Mouse (Mus musculus): ENCODE data around the gene Uba1.

Gene Uba1

GRCm38 (mm10) chrX:20658026-20658652 lies at the start of gene Uba1:
TSS of gene Uba1 (plus strand) at chrX:20658326.
- peak; percentile 61 for DNase-seq (ENCODE audit: low spot score)

DNA sequence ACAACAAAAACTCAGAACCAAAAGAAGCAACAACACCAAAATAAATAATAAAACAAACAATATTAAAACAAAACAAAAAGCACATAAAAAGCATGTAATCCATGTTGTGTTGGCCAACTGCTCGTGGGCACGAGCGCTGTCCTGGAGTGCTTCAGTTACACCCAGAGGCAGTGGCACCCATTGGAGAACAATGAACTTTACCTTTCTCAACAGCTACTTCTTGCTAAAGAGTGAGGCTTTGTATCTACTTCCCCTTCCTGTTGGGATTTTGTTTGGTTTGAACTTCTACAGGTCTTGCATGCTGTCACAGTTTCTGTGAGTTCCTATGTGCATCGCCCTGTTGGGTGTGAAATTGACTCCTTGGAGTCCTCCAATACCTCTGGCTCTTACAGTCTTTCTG lies 49.6 kb upstream of the Uba1 start:
- no peak for DNase-seq (ENCODE audit: low spot score)

GRCm38 (mm10) chrX:20616861-20617175 lies 41.3 kb upstream of the Uba1 start:
- no peak for DNase-seq (ENCODE audit: low spot score)

DNA sequence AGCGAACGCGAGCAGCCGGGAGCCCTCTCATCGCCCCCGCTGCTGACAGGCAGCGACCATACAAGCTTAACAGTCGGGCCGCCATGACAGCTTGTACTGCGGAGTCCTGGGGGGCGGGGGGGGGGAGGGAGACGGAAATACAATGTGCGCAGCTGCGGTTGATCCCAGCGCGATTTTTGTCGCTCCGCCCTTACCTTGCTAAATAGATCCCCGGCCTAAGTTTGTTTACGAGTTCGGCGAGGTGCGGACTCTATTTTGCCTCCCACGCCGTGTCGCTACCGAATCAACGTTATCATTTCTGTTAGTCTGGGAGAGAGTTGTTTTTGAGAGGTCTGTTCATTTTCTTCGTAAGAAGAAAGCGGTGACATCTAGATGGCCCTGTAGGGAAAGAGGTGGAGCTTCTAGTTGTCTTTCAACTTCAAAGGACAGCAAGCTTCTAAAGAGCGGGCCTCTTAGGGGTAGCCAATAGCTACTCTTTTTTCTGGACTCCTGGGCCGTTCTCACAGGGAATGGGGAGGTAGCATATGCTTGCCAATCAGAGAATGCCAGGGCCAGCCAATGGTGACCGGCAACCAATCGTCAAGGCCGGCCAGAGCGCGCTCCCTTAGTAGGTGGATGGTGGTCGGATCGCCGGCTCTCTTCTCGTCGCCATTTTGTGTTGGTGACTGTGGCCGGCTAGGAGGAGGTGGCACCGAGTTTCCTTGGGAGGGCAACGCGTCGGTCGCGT lies 40.8 kb upstream of the Uba1 start, which contains the start of the genes Rbm10 and Ndufb11:
TSS of gene Rbm10 (plus strand) at position 328 of the 727 bp plus-strand sequence.
TSS of gene Ndufb11 (minus strand) at position 444 of the 727 bp plus-strand sequence.
- peak; percentile 69 for DNase-seq (ENCODE audit: low spot score)

DNA sequence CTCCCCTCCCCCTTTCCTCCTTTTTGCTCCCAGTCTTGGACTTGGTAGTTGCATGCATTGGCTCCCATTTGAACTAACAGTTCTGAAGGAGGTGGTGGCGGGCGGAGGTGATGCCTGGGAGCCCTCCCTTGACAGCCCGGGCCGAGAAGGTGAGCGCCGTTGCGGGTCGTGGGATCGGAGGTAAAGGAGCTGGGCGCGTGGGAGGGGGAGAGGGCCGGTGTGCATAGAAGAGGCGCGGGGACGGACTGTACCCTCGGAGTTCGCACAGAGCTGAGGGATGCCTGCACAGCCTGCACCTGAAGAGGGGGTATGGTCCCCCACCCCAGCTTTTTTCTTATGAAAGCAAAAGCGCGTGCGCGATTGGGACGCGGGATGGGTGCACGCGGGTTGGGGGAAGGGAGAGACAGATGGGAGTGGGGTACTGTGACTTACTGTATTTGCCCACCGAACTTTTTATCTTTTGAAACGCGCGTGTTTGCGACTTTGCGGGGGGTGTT lies 40.2 kb upstream of the Uba1 start:
- DNase-seq (ENCODE audit: low spot score) = no peak

- no peak for DNase-seq (ENCODE audit: low spot score)
These were observed 20.0 kb upstream of the Uba1 start for GRCm38 (mm10) chrX:20638141-20638540.

DNA sequence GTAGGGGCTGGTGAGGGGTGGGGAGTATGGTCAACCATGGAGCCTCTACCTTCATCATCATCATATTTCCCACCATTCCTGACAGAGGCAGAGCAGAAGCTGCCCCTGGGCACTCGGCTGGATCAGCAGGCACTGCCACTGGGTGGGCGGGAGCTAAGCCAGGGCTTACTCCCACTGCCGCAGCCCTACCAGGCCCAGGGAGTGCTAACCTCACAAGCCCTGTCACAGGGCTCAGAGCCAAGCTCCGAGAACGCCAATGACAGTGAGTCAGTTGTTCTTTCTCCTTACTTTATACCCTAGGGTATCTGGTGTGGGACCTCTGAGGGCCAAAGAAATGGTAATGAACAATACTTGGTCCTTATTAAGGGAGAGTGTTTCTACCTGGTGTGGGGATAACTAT lies 13.3 kb upstream of the Uba1 start:
- no peak for DNase-seq (ENCODE audit: low spot score)

DNA sequence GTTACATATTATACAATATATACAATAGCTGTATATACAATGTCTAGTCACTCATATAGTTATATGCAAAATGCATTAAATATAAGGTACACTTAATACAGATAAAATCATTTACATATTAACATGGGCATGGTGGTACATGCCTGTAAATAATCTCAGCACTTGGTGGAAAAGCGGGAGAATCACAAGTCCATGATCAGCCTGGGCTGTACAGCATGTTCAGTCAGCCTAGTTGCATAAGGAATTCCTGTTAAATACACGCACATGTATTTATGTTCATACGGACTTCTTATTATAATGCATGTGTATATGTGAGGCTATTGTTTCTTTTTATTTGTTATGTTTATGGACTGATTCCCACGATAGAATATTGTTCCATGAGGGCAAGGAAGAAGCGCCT lies 533 bp upstream of the Uba1 start:
- DNase-seq (ENCODE audit: low spot score) = no peak

DNA sequence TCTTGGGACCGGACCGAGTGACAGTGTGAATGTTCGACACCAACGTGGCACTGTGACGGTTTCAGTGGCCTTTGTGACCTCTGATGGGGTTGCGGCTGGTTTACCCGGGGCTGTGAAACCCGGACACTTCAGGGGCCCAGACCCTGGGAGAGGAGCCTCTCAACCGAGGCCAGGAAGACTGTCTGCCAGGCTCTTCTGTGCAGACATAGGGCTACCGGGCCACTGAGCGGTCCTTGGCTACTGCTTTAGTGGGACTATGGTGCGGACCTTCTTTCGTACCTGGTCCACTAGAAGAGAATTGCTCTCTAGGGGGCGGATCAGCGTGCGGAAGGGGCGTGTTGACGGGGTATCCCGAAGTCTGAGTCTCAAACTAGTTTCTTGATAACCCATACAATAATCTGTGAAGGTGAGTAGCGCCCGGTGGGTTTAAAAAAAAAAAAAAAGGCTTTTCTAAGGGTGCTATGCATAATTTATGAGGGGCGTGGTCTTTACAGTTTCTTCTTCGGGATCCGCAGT lies 823 bp downstream of the Uba1 start:
- DNase-seq (ENCODE audit: low spot score) = no peak

DNA sequence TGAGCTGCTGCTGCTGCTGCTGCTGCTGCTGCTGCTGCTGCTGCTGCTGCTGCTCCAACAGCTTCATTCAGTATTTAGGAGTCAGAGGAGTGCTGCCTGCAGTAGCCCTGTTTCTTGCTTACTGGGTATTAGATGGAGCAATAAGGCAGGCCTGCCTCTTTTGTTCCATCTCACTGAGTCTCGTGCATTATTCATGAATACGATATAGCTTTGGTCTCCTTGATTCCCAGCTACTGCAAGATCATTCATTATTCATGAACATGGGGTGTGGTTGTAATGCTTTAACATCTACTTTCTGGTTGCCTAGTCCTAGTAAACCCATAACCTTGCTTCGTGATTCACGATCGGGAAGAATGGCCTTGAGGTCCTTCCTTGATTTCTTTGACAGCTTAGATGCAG lies 4.2 kb downstream of the Uba1 start:
- DNase-seq (ENCODE audit: low spot score) = no peak

GRCm38 (mm10) chrX:20662716-20663443 lies 4.8 kb downstream of the Uba1 start:
- peak; percentile 74 for DNase-seq (ENCODE audit: low spot score)

DNA sequence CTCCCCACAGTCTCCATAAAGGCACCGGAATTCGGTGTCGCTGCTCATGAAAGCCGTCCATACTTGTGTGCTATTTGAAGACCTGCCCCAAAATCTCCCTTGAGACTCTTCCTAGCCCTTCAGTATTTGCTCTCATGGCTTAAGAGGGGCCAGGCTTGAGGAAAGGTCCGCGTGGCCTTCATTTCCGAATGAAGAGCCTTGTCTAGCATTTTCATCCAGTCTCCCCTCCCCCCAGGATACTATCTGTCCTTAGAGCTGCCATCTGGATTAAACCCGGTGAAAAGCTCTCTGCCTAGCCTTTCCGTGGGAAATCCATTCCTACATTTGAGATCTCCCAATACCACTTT lies 5.3 kb downstream of the Uba1 start:
- DNase-seq (ENCODE audit: low spot score) = no peak

GRCm38 (mm10) chrX:20687519-20688067 lies 29.5 kb downstream of the Uba1 start, which contains the start of gene Cdk16:
TSS of gene Cdk16 (plus strand) at chrX:20687954.
- peak; percentile 72 for DNase-seq (ENCODE audit: low spot score)

- DNase-seq (ENCODE audit: low spot score) = peak; percentile 74
These were observed 30.0 kb downstream of the Uba1 start for GRCm38 (mm10) chrX:20688068-20688547.

GRCm38 (mm10) chrX:20688615-20689014 lies 30.5 kb downstream of the Uba1 start:
- DNase-seq (ENCODE audit: low spot score) = peak; percentile 25

DNA sequence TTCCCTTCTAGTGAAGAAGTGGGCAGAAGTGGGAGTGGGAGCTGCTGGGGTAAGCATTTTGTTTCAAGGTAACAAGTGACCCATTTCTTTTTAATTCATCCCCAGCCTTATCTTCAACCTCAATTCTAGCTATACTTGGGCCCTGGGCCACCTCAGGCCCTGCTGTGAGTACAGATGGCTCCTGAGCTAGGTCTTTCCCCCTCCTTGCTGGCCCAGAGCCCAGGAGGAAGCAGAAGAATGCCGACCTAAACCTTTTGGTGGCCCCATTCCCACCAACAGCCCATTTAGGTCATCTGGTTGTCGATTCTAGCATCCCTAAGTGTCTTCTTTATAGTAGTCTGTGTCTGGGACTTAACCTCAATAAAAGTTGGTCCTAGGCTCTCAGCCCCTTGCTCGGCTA lies 33.4 kb downstream of the Uba1 start:
- no peak for DNase-seq (ENCODE audit: low spot score)

DNA sequence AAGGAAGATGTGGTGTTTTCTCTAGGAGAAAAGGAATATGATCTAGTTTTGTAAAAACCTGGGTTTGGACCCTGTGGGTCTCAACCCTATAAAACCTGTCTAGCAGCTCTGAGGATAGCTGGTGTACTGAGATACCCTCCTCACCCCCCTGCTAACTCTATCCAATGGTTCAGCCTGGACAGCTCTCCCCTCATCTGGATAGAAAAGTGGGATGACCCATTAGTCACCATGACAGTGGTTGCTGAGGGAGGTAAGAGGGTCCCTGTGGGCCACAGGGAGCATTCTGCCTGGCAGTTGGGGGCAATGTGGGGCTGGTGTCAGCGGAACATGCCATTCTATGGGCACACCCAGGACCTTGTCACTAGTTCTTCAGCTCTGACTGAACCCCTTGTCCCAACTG lies 34.5 kb downstream of the Uba1 start:
- no peak for DNase-seq (ENCODE audit: low spot score)

DNA sequence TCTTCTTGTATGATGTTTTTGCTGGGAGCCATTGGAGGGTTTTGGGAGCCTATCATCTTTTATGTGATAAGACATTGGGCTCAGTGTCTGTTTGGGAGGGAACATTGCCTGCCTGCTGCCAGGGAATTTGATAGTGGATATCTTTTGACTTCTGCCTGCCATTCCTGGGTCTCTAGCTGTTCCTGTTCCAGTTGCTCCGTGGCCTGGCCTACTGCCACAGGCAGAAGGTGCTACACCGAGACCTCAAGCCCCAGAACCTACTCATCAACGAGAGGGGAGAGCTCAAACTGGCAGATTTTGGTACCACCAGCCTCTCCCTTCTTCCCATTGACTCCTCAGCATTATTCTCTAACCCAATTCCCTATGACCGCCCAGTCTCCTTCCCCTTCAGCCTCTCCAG lies 37.7 kb downstream of the Uba1 start:
- DNase-seq (ENCODE audit: low spot score) = no peak

- no peak for DNase-seq (ENCODE audit: low spot score)
These were observed 45.7 kb downstream of the Uba1 start, which contains the start of gene Usp11 for GRCm38 (mm10) chrX:20703741-20704290. TSS of gene Usp11 (plus strand) at chrX:20703906.

- peak; percentile 52 for DNase-seq (ENCODE audit: low spot score)
These were observed 46.4 kb downstream of the Uba1 start for GRCm38 (mm10) chrX:20704295-20705082.

GRCm38 (mm10) chrX:20705083-20705402 lies 46.9 kb downstream of the Uba1 start:
- no peak for DNase-seq (ENCODE audit: low spot score)
